Mouse (Mus musculus) frontal cortex, postnatal 10 days (tissue): ENCODE data around the gene Sorl1.
A peak's percentile ranks its signal among the peaks of the same experiment; 100 is the strongest.

Experiments
- DNase-seq, 2 experiments: peaks; one replicate each; pipeline ENCODE4 v3.0.0; 2022; ENCODE audit warnings: low spot score in 2 of 2, mixed read lengths in 1 of 2

Sorl1 gene

DNA sequence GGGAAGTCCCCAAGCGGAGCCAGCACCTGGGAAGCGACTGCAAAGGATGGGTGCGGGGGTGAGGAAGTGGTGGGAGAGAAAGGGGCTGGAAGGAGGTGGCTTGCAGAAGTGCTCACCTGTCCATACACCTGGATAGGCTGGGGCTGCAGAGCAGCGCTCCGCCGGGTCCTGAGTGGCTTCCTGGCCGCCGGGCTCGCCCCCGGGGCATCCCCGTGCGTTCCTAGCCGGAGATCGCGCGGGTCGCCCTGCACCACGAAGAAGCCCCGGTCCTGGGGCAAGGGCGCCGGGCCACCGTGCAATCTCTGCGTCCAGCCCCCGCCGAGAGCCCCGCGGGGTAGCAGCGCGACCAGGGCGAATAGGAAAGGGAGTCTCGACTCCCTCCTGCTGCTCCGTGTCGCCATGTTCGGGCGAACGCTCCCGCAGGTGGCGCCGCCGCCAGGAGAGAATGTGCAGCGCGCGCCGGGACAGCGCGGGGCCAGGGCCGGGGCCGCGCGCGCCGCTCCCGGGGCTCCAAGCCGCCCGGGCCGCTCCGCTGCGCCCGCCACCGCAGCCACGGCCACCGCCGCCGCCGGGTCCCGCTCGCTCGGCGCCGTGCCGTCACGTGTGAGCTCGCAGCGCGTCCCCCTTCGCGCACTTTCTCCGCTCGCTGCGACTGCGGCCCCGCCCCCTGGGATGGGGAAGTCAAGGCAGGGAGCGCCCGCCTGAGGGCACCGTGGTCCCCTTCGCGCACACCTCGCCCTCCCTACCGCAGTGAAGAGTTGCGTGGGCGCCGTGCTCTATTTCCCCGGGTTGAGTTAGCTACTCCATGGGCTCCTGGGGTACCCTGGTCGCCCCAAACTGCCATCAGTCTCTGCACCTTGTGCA lies at the start of gene Sorl1:
Sorl1 (minus strand) TSS at position 585 of the 864 bp plus-strand sequence.
- DNase-seq = peak; percentile 45 to 73

DNA sequence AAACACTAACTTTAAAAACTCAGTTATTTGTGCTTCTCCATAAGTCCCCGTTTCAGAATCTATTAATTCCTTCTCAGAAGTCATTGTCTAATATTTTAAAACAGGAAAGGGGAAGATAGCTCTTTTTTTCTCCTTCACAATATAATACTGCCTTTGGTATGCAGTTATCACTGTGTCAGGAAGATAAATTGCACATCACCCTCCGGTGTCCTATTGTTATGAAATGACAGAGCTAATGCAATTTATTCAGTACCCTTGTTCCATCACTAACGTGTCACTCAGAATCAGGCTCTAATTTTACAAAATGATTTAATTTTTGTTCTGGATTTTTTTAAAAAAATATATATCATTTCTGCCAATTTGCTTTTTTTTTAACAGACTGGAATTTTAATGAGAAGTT lies 49.7 kb upstream of the Sorl1 start:
- DNase-seq = no peak

DNA sequence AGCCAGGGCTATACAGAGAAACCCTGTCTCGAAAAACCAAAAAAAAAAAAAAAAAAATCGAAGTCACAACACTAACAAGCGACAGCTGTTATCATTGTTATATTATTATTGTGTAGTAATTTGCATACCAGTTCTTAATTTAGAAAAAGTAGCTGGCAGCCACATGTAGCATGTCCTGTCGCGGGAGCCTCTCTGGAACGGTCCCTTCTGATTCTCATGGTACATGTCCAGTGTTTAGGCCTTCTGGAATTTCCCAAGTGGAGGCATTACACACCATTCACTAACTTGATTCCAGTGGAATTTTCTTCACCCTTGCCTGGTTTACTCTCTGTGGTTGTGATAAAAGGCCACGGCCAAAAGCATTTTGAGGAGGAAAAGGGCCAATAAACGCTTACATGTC lies 45.4 kb upstream of the Sorl1 start:
- DNase-seq = no peak

DNA sequence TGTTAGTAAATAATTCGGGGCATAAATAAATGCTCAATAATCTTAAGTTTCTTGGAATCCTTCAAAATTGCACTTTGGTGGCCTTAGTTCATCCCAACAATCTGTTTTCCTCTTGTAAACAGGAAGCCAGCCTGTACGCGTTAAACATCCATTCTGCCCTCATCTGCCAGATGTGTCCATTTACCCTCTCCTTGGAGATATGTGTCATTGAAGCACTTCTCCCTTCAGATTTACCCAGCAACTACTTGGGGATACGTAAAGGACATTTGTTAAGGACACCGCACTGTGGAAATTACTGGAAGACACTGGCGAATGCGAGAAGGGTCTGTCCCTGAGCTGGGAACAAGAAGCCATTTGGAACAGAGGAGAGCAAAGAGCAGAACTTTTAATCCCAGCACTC lies 44.9 kb upstream of the Sorl1 start:
- no peak for DNase-seq

DNA sequence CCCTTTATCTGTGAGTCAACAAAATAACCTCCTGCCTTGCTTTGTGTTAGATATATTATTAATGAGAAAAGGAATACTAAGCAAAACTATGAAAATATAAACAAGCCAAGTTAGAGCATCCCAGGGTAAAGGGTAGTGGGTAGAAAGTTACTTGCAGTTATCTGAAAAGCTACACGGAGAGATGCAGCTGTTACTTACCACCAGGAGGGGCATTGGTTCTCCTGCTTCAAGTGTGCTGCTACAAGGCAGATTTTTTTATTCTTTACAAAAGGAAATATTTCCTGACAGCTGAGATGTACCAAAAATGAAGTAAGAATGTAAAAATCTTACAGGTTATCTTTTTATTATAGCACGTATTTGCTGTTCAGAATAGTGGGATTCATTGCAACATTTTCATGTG lies 40.8 kb upstream of the Sorl1 start:
- DNase-seq = no peak

DNA sequence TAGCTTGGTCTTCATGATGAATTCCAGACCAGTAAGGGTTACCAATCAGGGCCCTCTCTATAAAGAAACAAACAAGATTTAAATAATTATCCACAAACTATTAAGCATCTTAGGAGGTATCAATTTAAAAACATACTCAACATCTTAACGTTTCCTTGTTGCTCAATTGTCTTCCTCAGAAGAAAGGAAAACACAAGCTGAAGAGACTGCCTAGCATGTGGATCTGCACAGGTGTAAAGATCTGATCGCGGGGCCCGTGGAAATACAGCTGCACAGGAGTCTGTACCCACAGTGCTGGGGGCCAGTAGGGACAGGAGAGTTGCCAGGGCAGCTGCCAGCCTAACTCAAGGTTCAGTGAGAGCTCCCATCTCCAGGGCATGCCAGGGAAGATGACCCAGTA lies 38.9 kb upstream of the Sorl1 start:
- DNase-seq = no peak

DNA sequence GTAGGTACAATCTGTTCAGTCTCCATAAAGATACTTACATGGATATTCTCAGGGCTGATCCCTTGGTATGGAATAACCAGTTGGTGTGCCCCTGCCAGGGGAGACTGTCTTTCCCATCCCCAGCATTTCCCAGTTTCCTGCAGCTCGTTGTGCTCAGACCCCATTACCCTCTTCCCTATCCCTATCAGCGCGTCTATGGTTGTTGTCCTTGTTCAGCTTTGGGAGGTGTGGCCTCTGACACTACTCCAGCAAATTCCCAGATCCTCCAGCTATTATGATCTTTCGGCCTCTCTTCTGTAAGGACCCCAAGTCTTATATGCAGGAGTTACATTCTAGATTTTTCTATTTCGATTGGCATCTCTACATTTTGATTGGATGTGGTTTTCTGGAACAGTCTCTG lies 35.3 kb upstream of the Sorl1 start:
- DNase-seq = no peak

DNA sequence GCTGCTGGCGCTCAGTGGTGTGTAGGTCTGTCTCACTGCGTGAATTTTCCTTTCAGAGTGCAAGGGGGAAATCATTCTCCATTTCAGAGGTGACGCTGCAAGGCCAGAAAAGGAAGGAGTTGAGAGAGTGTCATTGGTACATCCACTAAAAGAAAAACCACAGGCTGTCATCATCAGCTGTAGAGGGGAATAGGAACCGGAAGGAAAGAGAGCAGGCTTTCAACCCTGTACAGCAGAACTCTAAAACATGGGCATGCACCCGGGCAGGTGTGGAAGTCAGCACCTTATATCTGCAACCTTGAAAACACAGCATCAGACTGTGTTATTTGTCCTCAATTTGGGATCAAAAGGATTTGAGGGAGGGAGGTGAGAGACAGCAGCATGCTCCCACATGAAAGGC lies 34.6 kb upstream of the Sorl1 start:
- no peak for DNase-seq

DNA sequence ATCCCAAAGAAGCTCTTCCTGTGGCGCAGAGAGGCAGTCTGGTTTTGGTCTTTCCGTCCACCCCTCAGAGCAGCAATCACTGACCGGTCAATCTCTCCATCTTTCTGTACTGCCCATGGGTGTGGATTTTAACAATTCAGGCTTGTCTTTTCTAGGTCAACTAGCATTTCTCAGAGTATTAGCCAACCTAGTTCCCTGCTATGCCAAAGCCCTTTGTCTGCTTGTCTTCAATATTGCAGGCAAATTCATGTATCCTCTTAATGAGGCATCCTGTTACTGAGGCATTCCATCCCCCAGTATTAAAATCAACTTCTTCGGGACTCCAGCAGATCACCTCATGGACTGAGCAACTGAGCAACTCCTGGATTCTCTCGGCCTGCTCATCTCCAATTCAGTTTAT lies 33.9 kb upstream of the Sorl1 start:
- no peak for DNase-seq

DNA sequence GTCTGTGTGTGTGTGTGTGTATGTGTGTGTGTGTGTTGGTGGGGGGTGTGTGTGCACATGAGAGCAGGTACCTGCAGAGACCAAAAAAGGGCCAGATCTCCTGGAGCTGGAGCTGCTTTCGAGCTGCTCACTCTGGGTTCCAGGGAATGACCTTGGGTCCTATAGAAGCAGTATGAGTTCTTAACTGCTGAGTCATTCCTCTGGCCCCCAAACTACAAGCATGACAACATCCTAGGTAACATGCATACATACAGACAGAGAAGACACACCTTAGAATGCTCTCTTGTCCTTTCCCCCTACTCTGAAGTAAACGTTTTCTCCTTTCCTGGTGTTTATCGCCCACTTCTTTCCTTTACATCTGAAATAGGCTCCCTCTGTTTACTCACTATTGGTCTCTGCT lies 32.5 kb upstream of the Sorl1 start:
- DNase-seq = no peak

DNA sequence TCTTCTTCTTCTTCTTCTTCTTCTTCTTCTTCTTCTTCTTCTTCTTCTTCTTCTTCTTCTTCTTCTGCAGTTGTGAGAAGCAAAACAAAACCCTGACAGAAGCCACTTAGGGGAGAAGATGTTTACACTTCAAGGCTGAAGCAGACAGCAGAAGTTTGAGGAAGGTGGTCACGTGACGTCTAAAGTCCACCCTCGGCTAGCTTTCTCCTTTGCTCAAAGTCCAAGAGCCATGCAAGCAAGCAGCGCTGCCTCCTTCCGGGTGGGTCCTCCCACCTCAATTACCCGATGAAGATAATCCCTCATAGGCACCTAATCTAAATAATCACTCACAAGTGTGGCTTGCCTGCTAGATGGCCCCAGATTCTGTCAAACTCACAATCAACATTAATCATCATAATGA lies 30.6 kb upstream of the Sorl1 start:
- DNase-seq = no peak

DNA sequence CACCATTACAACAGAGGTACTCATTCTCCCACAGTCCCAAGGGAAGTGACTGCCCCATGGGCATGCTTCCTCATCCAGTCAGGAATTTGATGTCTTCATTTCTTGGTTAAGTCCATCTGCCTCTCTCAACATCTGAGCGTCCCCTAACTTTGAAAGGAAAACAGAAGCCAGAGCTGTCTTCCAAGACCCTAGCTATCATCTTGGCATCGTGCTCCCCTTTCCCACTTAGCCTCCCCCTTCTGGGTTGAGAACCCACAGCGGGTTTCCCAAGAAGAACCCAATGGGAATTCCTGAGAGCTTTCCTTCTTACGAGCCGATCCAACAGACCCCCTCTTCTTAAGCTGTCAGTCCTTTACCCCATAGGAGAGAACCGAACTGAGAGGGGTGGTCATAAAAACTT lies 24.7 kb upstream of the Sorl1 start:
- DNase-seq = no peak

DNA sequence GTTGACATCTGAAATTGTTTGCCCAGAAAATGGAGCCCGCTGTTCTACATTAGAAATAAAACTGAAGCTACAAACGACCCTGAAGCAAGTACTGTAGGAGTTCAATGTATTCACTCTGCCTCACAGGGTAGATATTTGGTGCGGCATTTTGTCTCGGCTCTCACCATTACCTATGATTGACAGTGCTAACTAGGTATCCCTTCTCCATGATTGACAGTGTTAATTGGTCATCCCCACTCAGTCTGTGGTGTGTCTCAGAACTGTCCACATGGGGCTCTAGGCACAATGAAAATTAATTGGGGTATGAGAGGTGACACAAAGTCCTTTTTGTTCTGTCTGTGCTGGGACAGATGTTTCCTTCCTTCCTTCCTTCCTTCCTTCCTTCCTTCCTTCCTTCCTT lies 23.9 kb upstream of the Sorl1 start:
- no peak for DNase-seq

DNA sequence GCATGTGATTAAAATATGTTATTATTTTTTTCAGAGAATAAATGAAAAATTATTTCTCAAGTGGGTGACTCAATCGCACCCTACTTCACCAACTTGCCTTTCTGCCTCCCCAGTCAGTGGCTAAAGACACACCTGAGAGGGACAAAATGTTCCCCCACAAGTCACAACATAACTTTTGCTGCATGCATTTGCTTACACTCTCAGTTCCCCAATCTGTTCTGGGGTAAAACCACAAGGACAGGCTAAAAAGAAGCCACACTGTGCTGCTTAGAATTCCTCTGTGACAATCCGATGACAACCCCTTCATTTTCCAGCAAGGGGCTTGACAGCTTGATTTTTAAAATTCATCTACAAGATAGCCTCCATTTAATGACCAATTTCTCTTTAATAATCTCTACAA lies 22.4 kb upstream of the Sorl1 start:
- no peak for DNase-seq

DNA sequence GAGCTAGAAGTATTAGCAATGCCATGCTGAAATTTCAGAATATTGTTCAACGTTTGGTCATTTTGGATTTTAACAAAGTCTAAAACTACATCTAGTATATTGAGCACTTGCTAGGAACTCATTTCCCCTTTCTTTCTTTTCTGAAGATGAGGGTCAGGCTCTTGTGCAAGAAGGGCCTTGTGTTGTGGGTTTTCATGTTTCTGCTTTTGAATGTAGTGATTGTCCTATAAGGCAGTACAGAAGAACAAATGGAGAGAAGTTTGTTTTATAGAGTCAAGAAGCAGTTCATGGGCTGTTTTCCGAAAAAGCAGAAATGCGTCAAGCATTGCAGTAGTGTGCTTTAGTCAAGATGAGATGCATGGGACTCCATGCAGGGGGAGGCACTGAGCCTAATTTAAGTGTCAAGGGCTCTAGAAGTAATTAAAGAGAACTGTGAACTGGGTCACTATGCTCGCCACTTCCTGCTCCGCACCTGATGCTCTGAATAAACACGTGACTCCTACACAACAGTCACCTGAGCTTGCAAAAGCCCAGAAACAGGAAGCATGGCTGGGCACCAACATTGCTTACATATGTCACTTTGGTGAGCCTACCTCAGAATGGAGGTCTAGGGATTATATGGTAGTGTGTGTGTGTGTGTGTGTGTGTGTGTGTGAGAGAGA lies 17.6 kb upstream of the Sorl1 start:
- no peak for DNase-seq

DNA sequence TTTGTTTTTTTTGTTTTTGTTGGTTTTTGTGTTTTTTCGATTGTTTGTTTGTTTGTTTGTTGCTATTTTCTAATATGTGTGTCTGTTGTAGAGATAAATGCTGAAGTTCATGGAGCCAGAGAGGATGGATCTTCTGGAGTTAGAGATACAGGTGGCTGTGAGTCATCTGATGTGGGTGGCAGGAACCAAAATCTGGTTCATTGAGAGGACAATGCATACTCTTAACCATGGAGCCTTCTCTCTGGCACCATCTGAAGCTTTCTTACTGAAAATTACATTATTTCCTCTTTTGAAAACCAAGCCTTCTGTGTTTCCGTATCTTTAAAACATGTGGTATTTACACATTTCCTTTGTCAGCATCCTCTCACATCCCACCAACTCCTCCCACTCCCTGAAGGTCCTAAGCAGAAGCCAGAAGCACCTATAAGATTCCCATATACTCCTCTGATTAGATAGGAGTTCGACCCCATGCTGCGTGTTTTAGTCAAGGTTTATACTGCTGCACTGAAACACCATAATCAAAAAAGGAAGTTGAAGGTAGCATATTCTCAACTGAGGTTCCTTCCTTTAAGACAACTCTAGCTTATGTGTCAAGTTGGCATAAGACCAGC lies 14.3 kb upstream of the Sorl1 start:
- DNase-seq = no peak

DNA sequence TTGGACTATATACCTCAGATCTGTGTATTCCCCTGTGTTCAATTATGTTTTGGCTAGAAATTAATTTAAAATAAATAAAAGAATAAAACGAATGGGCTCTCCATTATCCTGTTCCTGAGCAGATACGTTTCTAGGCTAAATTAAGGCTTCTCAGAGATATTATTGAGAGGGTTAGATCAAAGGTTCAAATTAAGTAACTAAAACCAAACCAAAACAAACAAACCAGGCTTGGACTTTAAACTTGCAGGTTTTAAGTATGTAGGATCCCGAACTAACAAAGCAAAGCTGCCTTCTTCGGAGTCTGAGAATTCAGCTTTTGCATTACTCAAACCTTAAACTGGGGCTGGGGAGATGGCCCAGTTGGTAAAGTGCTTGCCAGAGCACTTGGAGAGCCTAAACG lies 13.5 kb upstream of the Sorl1 start:
- no peak for DNase-seq

DNA sequence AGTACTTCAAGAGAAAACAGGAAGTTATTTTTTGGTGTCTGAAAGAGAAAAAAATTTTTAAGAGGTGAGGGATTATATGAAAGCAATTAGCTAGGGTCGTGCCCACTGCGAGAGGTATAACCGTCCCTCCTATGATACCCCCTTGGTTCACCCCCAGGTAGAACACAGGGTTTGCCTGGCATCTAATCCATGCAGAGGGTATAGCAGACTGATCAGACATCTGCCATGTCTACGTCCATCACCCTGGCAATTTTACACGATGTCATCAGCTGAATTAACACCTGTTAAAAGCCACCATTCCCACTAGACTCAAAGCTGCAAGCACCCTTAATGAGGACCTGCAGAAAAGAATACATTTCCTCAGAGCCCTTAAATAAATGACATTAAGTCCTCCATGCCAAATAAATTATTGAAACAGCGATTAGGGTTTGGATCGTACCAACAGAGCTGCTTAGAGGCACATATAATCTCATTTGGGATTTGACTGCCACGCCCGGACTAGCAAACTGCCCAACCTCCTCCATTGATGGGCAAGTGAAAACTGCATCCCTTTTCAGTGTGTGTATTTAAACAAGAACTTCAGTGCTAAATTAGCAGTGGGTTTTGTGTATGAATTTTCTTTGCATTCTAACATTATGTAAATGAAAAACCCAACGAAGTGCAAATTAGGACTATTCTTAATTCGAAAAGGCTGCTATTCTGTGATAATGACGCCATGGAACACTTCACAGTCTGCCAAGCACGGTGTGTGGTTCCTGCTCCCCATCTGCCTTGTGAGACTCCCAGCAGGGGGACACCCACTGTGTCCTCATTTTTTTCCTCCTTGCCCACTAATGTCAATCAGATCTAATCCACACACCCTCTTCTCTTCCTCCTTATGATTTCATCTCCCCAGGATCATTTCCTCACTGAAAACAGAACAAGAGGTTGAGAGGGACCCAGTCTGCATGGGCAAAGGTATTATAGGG lies 7.0 kb upstream of the Sorl1 start:
- DNase-seq = peak in 1 of 2 experiments; percentile 46

DNA sequence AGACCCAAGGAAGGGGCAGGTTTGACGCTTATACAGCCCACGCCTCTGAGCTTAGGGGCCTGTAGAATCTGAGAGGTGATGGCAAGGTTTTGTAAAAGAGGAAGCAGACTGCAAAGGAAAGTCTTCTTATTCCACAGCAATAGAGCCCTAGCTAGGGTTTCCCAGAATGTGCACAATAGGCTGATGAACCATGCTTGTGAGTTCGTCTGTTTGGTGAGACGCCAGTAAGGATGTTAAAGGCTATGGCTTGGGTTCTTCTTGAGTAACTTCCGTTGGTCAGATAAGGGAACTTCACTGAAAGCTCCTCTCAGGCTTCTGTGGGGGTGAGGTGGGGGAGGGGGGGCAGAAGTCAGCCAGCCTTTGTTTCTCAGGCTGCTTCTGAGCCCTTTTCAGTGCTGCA lies 3.9 kb upstream of the Sorl1 start:
- no peak for DNase-seq

DNA sequence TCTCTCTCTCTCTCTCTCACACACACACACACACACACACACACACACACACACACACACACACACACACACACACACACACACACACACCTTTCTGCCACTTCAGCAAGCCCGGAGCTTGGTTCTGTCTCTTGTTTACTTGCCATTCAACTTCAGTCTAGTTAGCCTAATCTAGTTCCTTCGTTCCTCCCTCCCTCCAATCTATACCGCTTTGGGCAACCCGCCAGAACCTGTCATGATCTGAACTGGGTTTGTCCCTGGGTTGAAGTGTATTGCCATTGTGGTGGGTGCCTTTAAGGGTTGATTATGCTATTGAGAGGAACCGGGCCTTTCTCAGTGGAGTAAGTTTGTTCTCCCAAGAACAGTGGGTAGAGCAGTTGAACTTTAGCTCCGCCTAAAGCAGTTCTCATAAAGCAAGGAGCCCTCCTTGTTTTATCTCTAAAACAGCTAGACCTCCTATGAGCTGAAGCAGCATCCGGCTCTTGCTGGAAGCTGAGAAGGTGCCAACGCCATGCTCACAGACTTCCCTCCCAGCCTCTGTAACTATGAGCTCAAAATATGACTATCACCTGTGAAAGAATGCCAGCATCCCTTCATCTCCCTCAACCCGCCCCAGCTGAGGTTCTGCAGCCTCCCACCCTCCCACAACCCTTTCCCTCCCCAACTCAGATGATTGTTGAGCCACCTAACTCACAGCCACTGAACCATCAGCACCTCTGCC lies 1.3 kb upstream of the Sorl1 start:
- DNase-seq = no peak

DNA sequence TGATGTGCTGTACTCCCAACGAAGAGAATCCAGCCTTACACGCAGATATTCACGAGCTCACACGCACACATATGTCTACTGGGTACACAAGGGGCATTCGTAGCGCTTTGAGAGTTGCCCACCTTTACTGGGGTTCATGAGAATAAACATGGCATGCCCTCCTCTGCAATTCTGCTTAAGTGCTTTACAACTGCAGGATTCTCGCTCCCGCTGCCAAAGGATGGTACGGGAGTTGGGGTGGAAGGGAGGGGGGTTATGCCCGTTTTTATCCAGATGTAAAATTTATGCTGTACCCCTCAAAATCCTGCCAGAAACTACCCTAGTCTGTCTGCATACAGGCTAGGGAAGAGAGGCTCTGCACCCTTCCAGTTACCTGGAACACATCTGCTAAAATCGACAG lies 893 bp downstream of the Sorl1 start:
- DNase-seq = no peak
